Mouse (Mus musculus): Measurements from ENCODE around the gene Phf23. TPM values are rescaled to one million over a fixed set of nuclear protein-coding genes. Genes with fewer than 3 reads are reported as not detected.
A peak's percentile ranks its signal among the peaks of the same experiment; 100 is the strongest.
"Not testable (repeated sequence)": the region's sequence is repeated elsewhere in the genome, so short reads cannot be mapped to it uniquely, and the experiment has no call there.

Phf23 gene
- polyA plus RNA-seq, 1 experiment from 2014 or later = 34.4 TPM

DNA sequence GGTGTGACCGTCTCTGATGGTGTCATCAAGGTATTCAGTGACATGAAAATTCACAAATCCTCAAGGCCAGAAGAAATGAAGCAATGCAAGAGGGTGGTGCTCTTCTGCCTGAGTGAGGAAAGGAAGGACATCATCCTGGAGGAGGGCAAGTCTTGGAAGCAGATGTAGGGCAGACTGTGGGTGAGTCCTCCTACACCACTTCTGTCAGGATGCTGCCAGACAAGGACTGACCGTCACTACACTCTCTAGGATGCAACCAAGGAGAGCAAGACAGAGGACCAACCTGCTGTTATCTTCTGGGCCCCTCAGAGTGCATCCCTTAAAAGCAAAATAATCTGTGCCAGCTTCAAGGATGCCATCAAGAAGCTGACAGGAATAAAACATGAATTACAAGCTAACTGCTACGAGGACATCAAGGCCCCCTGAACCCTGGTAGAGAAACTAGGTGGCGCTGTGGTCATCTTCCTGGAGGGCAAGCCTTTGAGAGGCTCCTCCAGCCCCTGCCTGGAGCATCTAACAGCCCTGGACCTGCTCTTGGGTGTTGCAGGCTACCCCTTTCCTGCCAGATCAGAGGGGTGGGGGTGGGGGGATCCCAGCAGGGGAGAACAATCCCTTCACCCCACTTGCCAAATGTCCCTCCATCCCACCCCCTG lies 44.6 kb upstream of the Phf23 start:
- Histone ChIP-seq H3K27ac (replicated peaks) (no peak overlapping the region), H3K4me2 (replicated peaks; ENCODE audit: low read depth) (no peak overlapping the region), H3K36me3 (ENCODE audit: control insufficient read depth, insufficient read depth, low read length) (no peaks in the 10 kb centered on the region), H3K4me1 (replicated peaks; ENCODE audit: control insufficient read depth, insufficient read depth) (no peaks in the 10 kb centered on the region), H3K4me3 (ENCODE audit: low read depth, low read length) (no peak overlapping the region), H3K9ac (ENCODE audit: low read length) (no peak overlapping the region), H3K27me3 (ENCODE audit: control insufficient read depth, insufficient read depth, low read length) (no peaks in the 10 kb centered on the region), H3K9me3 (ENCODE audit: control insufficient read depth, low read length) (no peaks in the 10 kb centered on the region)
- ATAC-seq (ENCODE audit: low FRiP score, low TSS enrichment) (no peak), DNase-seq (ENCODE audit: low spot score) (peak; percentile 49)
- TF ChIP-seq EP300 (optimal IDR thresholded peaks at IDR 0.05) (no peak), CTCF (IDR thresholded peaks at IDR 0.05; ENCODE audit: low read depth) (peak; percentile 55)
- 45% methylated on average over 4 of the region's 4 CpGs for WGBS

- DNase-seq (ENCODE audit: low spot score) (no peak), ATAC-seq (ENCODE audit: low FRiP score, low TSS enrichment) (no peak)
- Histone ChIP-seq H3K4me1 (replicated peaks; ENCODE audit: control insufficient read depth, insufficient read depth) (no peaks in the 10 kb centered on the region), H3K27me3 (ENCODE audit: control insufficient read depth, insufficient read depth, low read length) (no peaks in the 10 kb centered on the region), H3K4me2 (replicated peaks; ENCODE audit: low read depth) (no peak overlapping the region), H3K9ac (ENCODE audit: low read length) (no peak overlapping the region), H3K36me3 (ENCODE audit: control insufficient read depth, insufficient read depth, low read length) (no peaks in the 10 kb centered on the region), H3K27ac (replicated peaks) (no peak overlapping the region), H3K4me3 (ENCODE audit: low read depth, low read length) (no peak overlapping the region), H3K9me3 (ENCODE audit: control insufficient read depth, low read length) (no peaks in the 10 kb centered on the region)
- no peak for TF ChIP-seq EP300 (optimal IDR thresholded peaks at IDR 0.05)
- TF ChIP-seq CTCF (IDR thresholded peaks at IDR 0.05; ENCODE audit: low read depth) = peak; percentile 60
- WGBS = 47% methylated on average over 1 of the region's 1 CpGs
These were observed 43.3 kb upstream of the Phf23 start for GRCm38 (mm10) chr11:69952274-69952673.

GRCm38 (mm10) chr11:69953267-69953915 lies 42.2 kb upstream of the Phf23 start:
- WGBS = 35% methylated on average over 11 of the region's 11 CpGs
- no peaks in the 10 kb centered on the region for H3K36me3 ChIP-seq (ENCODE audit: control insufficient read depth, insufficient read depth, low read length)
- no peaks in the 10 kb centered on the region for H3K4me1 ChIP-seq (replicated peaks; ENCODE audit: control insufficient read depth, insufficient read depth)
- no peak overlapping the region for H3K9ac ChIP-seq (ENCODE audit: low read length)
- DNase-seq (ENCODE audit: low spot score) = no peak
- no peak overlapping the region for H3K4me2 ChIP-seq (replicated peaks; ENCODE audit: low read depth)
- ATAC-seq (ENCODE audit: low FRiP score, low TSS enrichment) = no peak
- no peaks in the 10 kb centered on the region for H3K27me3 ChIP-seq (ENCODE audit: control insufficient read depth, insufficient read depth, low read length)
- no peak for TF ChIP-seq EP300 (optimal IDR thresholded peaks at IDR 0.05)
- TF ChIP-seq CTCF (IDR thresholded peaks at IDR 0.05; ENCODE audit: low read depth) = no peak
- no peaks in the 10 kb centered on the region for H3K9me3 ChIP-seq (ENCODE audit: control insufficient read depth, low read length)
- no peak overlapping the region for H3K27ac ChIP-seq (replicated peaks)
- H3K4me3 ChIP-seq (ENCODE audit: low read depth, low read length) = no peak overlapping the region

DNA sequence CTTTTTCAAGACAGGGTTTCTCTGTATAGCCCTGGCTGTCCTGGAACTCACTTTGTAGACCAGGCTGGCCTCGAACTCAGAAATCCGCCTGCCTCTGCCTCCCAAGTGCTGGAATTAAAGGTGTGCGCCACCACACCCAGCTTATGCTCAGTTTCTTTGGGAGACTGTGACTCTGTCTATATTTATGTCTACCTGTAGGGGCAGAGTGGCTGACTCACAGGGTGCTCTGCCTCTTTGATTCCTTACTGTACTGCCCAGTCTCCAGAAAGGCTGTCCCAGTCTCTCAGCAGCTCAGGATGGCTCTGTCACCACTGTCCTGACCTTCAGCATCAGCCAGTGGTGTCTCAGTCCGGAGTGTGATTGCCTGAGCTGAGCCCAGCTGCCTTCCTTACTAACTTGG lies 40.0 kb upstream of the Phf23 start:
- not testable (repeated sequence) for H3K4me1 ChIP-seq (replicated peaks; ENCODE audit: control insufficient read depth, insufficient read depth); H3K4me3 ChIP-seq (ENCODE audit: low read depth, low read length); H3K9ac ChIP-seq (ENCODE audit: low read length); H3K9me3 ChIP-seq (ENCODE audit: control insufficient read depth, low read length); H3K4me2 ChIP-seq (replicated peaks; ENCODE audit: low read depth); H3K27ac ChIP-seq (replicated peaks); ATAC-seq (ENCODE audit: low FRiP score, low TSS enrichment); H3K36me3 ChIP-seq (ENCODE audit: control insufficient read depth, insufficient read depth, low read length); DNase-seq (ENCODE audit: low spot score); H3K27me3 ChIP-seq (ENCODE audit: control insufficient read depth, insufficient read depth, low read length)
- 76% methylated on average over 4 of the region's 4 CpGs for WGBS

DNA sequence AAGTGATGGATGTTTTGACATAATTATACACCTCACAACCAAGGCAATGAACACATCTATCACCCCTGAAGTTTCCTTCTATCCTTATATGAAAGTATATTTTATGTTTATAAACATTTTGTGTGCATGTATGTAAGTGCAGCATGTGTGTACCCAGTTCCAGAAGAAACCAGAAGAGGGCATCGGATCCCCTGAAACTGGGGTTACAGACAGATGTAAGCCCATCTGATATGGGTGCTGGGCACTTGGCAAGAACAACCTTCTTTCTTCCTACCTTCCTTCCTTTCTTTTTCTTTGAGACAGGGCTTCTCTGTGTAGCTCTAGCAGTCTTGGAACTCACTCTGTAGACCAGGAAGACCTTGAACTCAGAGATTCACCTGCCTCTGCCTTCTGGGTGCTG lies 39.4 kb upstream of the Phf23 start:
- no peak overlapping the region for H3K4me3 ChIP-seq (ENCODE audit: low read depth, low read length)
- no peaks in the 10 kb centered on the region for H3K4me1 ChIP-seq (replicated peaks; ENCODE audit: control insufficient read depth, insufficient read depth)
- DNase-seq (ENCODE audit: low spot score) = no peak
- no peak overlapping the region for H3K27ac ChIP-seq (replicated peaks)
- H3K36me3 ChIP-seq (ENCODE audit: control insufficient read depth, insufficient read depth, low read length) = no peaks in the 10 kb centered on the region
- H3K9ac ChIP-seq (ENCODE audit: low read length) = no peak overlapping the region
- no peaks in the 10 kb centered on the region for H3K27me3 ChIP-seq (ENCODE audit: control insufficient read depth, insufficient read depth, low read length)
- TF ChIP-seq CTCF (IDR thresholded peaks at IDR 0.05; ENCODE audit: low read depth) (peak; percentile 40), EP300 (optimal IDR thresholded peaks at IDR 0.05) (no peak)
- no peak overlapping the region for H3K4me2 ChIP-seq (replicated peaks; ENCODE audit: low read depth)
- WGBS = 70% methylated on average over 1 of the region's 1 CpGs
- ATAC-seq (ENCODE audit: low FRiP score, low TSS enrichment) = no peak
- H3K9me3 ChIP-seq (ENCODE audit: control insufficient read depth, low read length) = no peaks in the 10 kb centered on the region

DNA sequence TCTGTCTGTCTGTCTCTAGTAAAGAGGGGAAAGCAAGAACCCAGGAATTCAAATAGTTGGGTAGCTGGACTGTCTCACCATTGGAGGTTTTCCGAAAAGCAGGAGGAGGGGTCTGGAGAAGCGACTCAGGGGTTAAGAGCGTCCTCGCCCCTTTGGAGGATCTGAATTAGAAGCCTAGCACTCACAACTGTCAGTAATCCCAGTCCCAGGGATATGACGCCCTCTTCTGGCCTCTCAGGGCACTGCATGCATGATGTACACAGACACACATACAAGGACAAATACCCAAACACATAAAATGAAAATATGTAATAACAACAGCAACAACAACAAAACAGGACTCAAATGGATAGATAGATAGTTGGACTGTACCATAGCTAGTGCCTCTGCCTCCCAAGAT lies 35.0 kb upstream of the Phf23 start:
- ATAC-seq (ENCODE audit: low FRiP score, low TSS enrichment) = no peak
- Histone ChIP-seq H3K27ac (replicated peaks) (no peak overlapping the region), H3K4me2 (replicated peaks; ENCODE audit: low read depth) (no peak overlapping the region), H3K4me1 (replicated peaks; ENCODE audit: control insufficient read depth, insufficient read depth) (no peaks in the 10 kb centered on the region), H3K36me3 (ENCODE audit: control insufficient read depth, insufficient read depth, low read length) (no peaks in the 10 kb centered on the region), H3K4me3 (ENCODE audit: low read depth, low read length) (no peak overlapping the region), H3K9ac (ENCODE audit: low read length) (no peak overlapping the region), H3K27me3 (ENCODE audit: control insufficient read depth, insufficient read depth, low read length) (peaks cover 4% of the 10 kb centered on the region; the same call in 1 of the 2 replicates), H3K9me3 (ENCODE audit: control insufficient read depth, low read length) (no peaks in the 10 kb centered on the region)
- TF ChIP-seq CTCF (IDR thresholded peaks at IDR 0.05; ENCODE audit: low read depth) (peak; percentile 66), EP300 (optimal IDR thresholded peaks at IDR 0.05) (no peak)
- WGBS = 41% methylated on average over 5 of the region's 5 CpGs
- DNase-seq (ENCODE audit: low spot score) = peak; percentile 38

All from stomach, postnatal 0 days (tissue).